Mouse (Mus musculus) heart, adult 2 months (tissue): Measurements from ENCODE around the gene Clba1.

Source experiments
- CTCF ChIP-seq: fragments of 200-600 bp; IDR thresholded peaks from 2 replicates; pipeline ENCODE4 v1.8.1; 2022; ENCODE audit warnings: antibody characterized with exemption, mild to moderate bottlenecking, moderate library complexity
- EP300 ChIP-seq: fragments of 200-500 bp; IDR thresholded peaks from 2 replicates; pipeline ENCODE4 v1.6.1; 2011; ENCODE audit warnings: low read depth, low read length, control low read depth; ENCODE audit not compliant: insufficient read depth

- TF ChIP-seq CTCF = no peak
- TF ChIP-seq EP300 = no peak
These were observed 40.6 kb upstream of the Clba1 start for GRCm38 (mm10) chr12:112768166-112768565.
